Mouse (Mus musculus) heart, embryonic 16.5 days (tissue): ENCODE results near the gene Ccdc30. TPM values are rescaled to one million over a fixed set of nuclear protein-coding genes. Genes with fewer than 3 reads are reported as not detected.
A peak's percentile ranks its signal among the peaks of the same experiment; 100 is the strongest.

Experiments used
- ATAC-seq: fragments of 200-750 bp; cut with Nextera tagmentation; replicated peaks from 2 replicates; pipeline ENCODE4 v1.8.0; 2017; ENCODE audit warnings: moderate number of reproducible peaks; ENCODE audit not compliant: insufficient read depth, low FRiP score; ENCODE audit errors: extremely low read depth
- H3K27ac ChIP-seq: fragments of 300-500 bp; sonication (generic); 2 replicates; pipeline ENCODE4 v1.5.1; 2014; ENCODE audit warnings: mild to moderate bottlenecking, low read length, control low read depth, moderate library complexity
- H3K27me3 ChIP-seq: fragments of 300-500 bp; sonication (generic); 2 replicates; pipeline ENCODE4 v1.6.1; 2014; ENCODE audit warnings: low read length, mixed read lengths; ENCODE audit not compliant: control insufficient read depth, insufficient read depth
- H3K36me3 ChIP-seq: fragments of 300-500 bp; sonication (generic); 2 replicates; pipeline ENCODE4 v1.6.1; 2014; ENCODE audit not compliant: control insufficient read depth, insufficient read depth
- H3K4me1 ChIP-seq: fragments of 300-500 bp; sonication (generic); 2 replicates; pipeline ENCODE4 v1.6.1; 2014; ENCODE audit warnings: low read length, mixed read lengths; ENCODE audit not compliant: control insufficient read depth, insufficient read depth
- H3K4me2 ChIP-seq: fragments of 300-500 bp; sonication (generic); 2 replicates; pipeline ENCODE4 v1.6.1; 2014; ENCODE audit warnings: low read depth, mild to moderate bottlenecking, control low read depth, low read length
- H3K4me3 ChIP-seq: fragments of 300-500 bp; sonication (generic); 2 replicates; pipeline ENCODE4 v1.5.1; 2014; ENCODE audit warnings: mild to moderate bottlenecking, control low read depth, low read length
- H3K9ac ChIP-seq: fragments of 300-500 bp; sonication (generic); 2 replicates; pipeline ENCODE4 v1.6.1; 2014; ENCODE audit warnings: low read length, control low read depth
- H3K9me3 ChIP-seq: fragments of 300-500 bp; sonication (generic); replicated peaks from 2 replicates; pipeline ENCODE4 v1.6.1; 2016; ENCODE audit warnings: low read length; ENCODE audit not compliant: control insufficient read depth
- WGBS: fragments of 180-500 bp; shearing (Covaris S2); extraction: QIAGEN DNeasy Blood & Tissue Kit; methylation state at CpG from one replicate; pipeline ENCODE4 v1.1.7; 2014; 5-methylcytosine and 5-hydroxymethylcytosine counted together
- polyA plus RNA-seq: library from polyadenylated mRNA; unstranded; fragments of >200 nt; fragmentation: Nextera tagmentation; extraction: Ambion mirVana; gene quantifications from 2 replicates; pipeline ENCODE4 v1.2.1, GENCODE M21; 2015

Ccdc30 gene
- polyA plus RNA-seq, 1 experiment from 2014 or later = 4.0 TPM

GRCm38 (mm10) chr4:119345508-119345907, 69.8 kb downstream of the Ccdc30 start:
- Histone ChIP-seq H3K27me3 (no peaks in the 10 kb centered on the region), H3K9ac (no peak overlapping the region), H3K36me3 (no peaks in the 10 kb centered on the region), H3K4me2 (no peak overlapping the region), H3K27ac (no peak overlapping the region), H3K4me1 (no peaks in the 10 kb centered on the region), H3K9me3 (no peaks in the 10 kb centered on the region), H3K4me3 (no peak overlapping the region)
- 91% methylated on average over 6 of the region's 6 CpGs for WGBS
- no peak for ATAC-seq

- Histone ChIP-seq H3K4me1 (no peaks in the 10 kb centered on the region), H3K9ac (no peak overlapping the region), H3K36me3 (no peaks in the 10 kb centered on the region), H3K27ac (no peak overlapping the region), H3K9me3 (no peaks in the 10 kb centered on the region), H3K4me2 (no peak overlapping the region), H3K27me3 (no peaks in the 10 kb centered on the region), H3K4me3 (no peak overlapping the region)
- ATAC-seq = no peak
- 2% methylated on average over 10 of the region's 10 CpGs for WGBS
These were observed 76.4 kb downstream of the Ccdc30 start for GRCm38 (mm10) chr4:119338861-119339361.

- 82% methylated on average over 4 of the region's 4 CpGs for WGBS
These were observed 76.9 kb downstream of the Ccdc30 start for GRCm38 (mm10) chr4:119338422-119338821.

GRCm38 (mm10) chr4:119333487-119333886, 81.8 kb downstream of the Ccdc30 start:
- H3K9me3 ChIP-seq = no peaks in the 10 kb centered on the region
- H3K4me1 ChIP-seq = no peaks in the 10 kb centered on the region
- no peak overlapping the region for H3K9ac ChIP-seq
- ATAC-seq = no peak
- no peaks in the 10 kb centered on the region for H3K27me3 ChIP-seq
- no peak overlapping the region for H3K4me3 ChIP-seq
- H3K4me2 ChIP-seq = no peak overlapping the region
- no peak overlapping the region for H3K27ac ChIP-seq
- no peaks in the 10 kb centered on the region for H3K36me3 ChIP-seq
- 83% methylated on average over 6 of the region's 6 CpGs for WGBS

More at GRCm38 (mm10) chr4:119338422-119338821, 76.9 kb downstream of the Ccdc30 start:
- Histone ChIP-seq H3K4me1 (no peaks in the 10 kb centered on the region), H3K27me3 (no peaks in the 10 kb centered on the region), H3K4me3 (no peak overlapping the region), H3K27ac (no peak overlapping the region), H3K4me2 (no peak overlapping the region), H3K36me3 (no peaks in the 10 kb centered on the region), H3K9ac (no peak overlapping the region), H3K9me3 (no peaks in the 10 kb centered on the region)
- no peak for ATAC-seq

GRCm38 (mm10) chr4:119320896-119321550, 94.3 kb downstream of the Ccdc30 start:
- Histone ChIP-seq H3K9ac (peak overlapping the region; percentile 77), H3K4me1 (peaks cover 12% of the 10 kb centered on the region), H3K4me3 (peak overlapping the region; percentile 87), H3K27ac (peak overlapping the region; percentile 79), H3K9me3 (no peaks in the 10 kb centered on the region), H3K27me3 (no peaks in the 10 kb centered on the region; the same call in 1 of the 2 replicates), H3K4me2 (peak overlapping the region; percentile 98), H3K36me3 (peaks cover 18% of the 10 kb centered on the region)
- 30% methylated on average over 10 of the region's 10 CpGs for WGBS
- no peak for ATAC-seq

GRCm38 (mm10) chr4:119320131-119320830, 95.0 kb downstream of the Ccdc30 start, which contains the start of gene Ppih:
Gene Ppih (minus strand): TSS chr4:119320546.
- H3K36me3 ChIP-seq = peaks cover 26% of the 10 kb centered on the region
- under 1% methylated on average over 44 of the region's 44 CpGs for WGBS
- peak; percentile 97 for ATAC-seq
- peak within 1 kb of the TSS; percentile 79 for H3K27ac ChIP-seq
- peak within 1 kb of the TSS; percentile 87 for H3K4me3 ChIP-seq
- peak within 1 kb of the TSS; percentile 98 for H3K4me2 ChIP-seq
- peaks cover 12% of the 10 kb centered on the region for H3K4me1 ChIP-seq
- peak within 1 kb of the TSS; percentile 77 for H3K9ac ChIP-seq
- H3K27me3 ChIP-seq = no peaks in the 10 kb centered on the region; the same call in 1 of the 2 replicates
- H3K9me3 ChIP-seq = no peaks in the 10 kb centered on the region

GRCm38 (mm10) chr4:119313756-119314155, 101.6 kb downstream of the Ccdc30 start:
- H3K27ac ChIP-seq = no peak overlapping the region
- H3K4me3 ChIP-seq = no peak overlapping the region
- H3K4me1 ChIP-seq = no peaks in the 10 kb centered on the region
- no peak for ATAC-seq
- H3K27me3 ChIP-seq = no peaks in the 10 kb centered on the region
- no peak overlapping the region for H3K4me2 ChIP-seq
- no peak overlapping the region for H3K9ac ChIP-seq
- no peaks in the 10 kb centered on the region for H3K9me3 ChIP-seq
- WGBS = 94% methylated on average over 1 of the region's 1 CpGs
- peaks cover 36% of the 10 kb centered on the region for H3K36me3 ChIP-seq

GRCm38 (mm10) chr4:119305418-119305817, 109.9 kb downstream of the Ccdc30 start:
- Histone ChIP-seq H3K27me3 (no peaks in the 10 kb centered on the region), H3K4me2 (no peak overlapping the region), H3K9ac (no peak overlapping the region), H3K9me3 (no peaks in the 10 kb centered on the region), H3K36me3 (peaks cover 9% of the 10 kb centered on the region; the same call in 1 of the 2 replicates), H3K27ac (no peak overlapping the region), H3K4me3 (no peak overlapping the region), H3K4me1 (no peaks in the 10 kb centered on the region)
- 84% methylated on average over 5 of the region's 5 CpGs for WGBS
- ATAC-seq = no peak

- H3K27me3 ChIP-seq = no peaks in the 10 kb centered on the region
- H3K27ac ChIP-seq = no peak overlapping the region
- WGBS = 87% methylated on average over 8 of the region's 8 CpGs
- no peaks in the 10 kb centered on the region for H3K9me3 ChIP-seq
- no peak overlapping the region for H3K4me2 ChIP-seq
- H3K9ac ChIP-seq = no peak overlapping the region
- ATAC-seq = no peak
- no peaks in the 10 kb centered on the region for H3K4me1 ChIP-seq
- 0 out of 2 replicates have a peak, but pooled peaks cover 3% of the 10 kb centered on the region for H3K36me3 ChIP-seq
- no peak overlapping the region for H3K4me3 ChIP-seq
These were observed 112.0 kb downstream of the Ccdc30 start for GRCm38 (mm10) chr4:119303291-119303690.
